Mouse (Mus musculus): ENCODE data around the gene Sugct. TPM values are rescaled to one million over a fixed set of nuclear protein-coding genes. Genes with fewer than 3 reads are reported as not detected.
A peak's percentile ranks its signal among the peaks of the same experiment; 100 is the strongest.

The Sugct gene
- polyA plus RNA-seq, 1 experiment from 2014 or later, result 3.7 TPM

GRCm38 (mm10) chr13:17028595-17028994 lies 666.8 kb downstream of the Sugct start:
- Histone ChIP-seq H3K27me3 (replicated peaks; ENCODE audit: control insufficient read depth, insufficient read depth, low read length) (no peaks in the 10 kb centered on the region), H3K9me3 (ENCODE audit: control insufficient read depth, low read length) (no peaks in the 10 kb centered on the region), H3K4me3 (ENCODE audit: low read depth, low read length) (no peak overlapping the region), H3K4me2 (ENCODE audit: low read length) (no peak overlapping the region), H3K36me3 (ENCODE audit: control insufficient read depth, insufficient read depth, low read length) (no peaks in the 10 kb centered on the region), H3K4me1 (replicated peaks; ENCODE audit: control insufficient read depth, insufficient read depth, low read length) (no peaks in the 10 kb centered on the region), H3K27ac (ENCODE audit: low read depth) (no peak overlapping the region), H3K9ac (ENCODE audit: low read length) (no peak overlapping the region)
- WGBS, result 35% methylated on average over 3 of the region's 3 CpGs
- ATAC-seq (replicated peaks; ENCODE audit: low FRiP score, low TSS enrichment, low read depth) (no peak), DNase-seq (ENCODE audit: low spot score) (peak; percentile 57)

GRCm38 (mm10) chr13:17027846-17028529 lies 667.4 kb downstream of the Sugct start:
- no peak overlapping the region for H3K4me3 ChIP-seq (ENCODE audit: low read depth, low read length)
- no peak overlapping the region for H3K27ac ChIP-seq (ENCODE audit: low read depth)
- DNase-seq (ENCODE audit: low spot score) (no peak), ATAC-seq (replicated peaks; ENCODE audit: low FRiP score, low TSS enrichment, low read depth) (no peak)
- H3K9ac ChIP-seq (ENCODE audit: low read length), result no peak overlapping the region
- H3K4me2 ChIP-seq (ENCODE audit: low read length), result no peak overlapping the region
- no peaks in the 10 kb centered on the region for H3K27me3 ChIP-seq (replicated peaks; ENCODE audit: control insufficient read depth, insufficient read depth, low read length)
- 94% methylated on average over 4 of the region's 4 CpGs for WGBS
- H3K9me3 ChIP-seq (ENCODE audit: control insufficient read depth, low read length), result no peaks in the 10 kb centered on the region
- no peaks in the 10 kb centered on the region for H3K36me3 ChIP-seq (ENCODE audit: control insufficient read depth, insufficient read depth, low read length)
- H3K4me1 ChIP-seq (replicated peaks; ENCODE audit: control insufficient read depth, insufficient read depth, low read length), result no peaks in the 10 kb centered on the region

- Histone ChIP-seq H3K4me3 (ENCODE audit: low read depth, low read length) (no peak overlapping the region), H3K9me3 (ENCODE audit: control insufficient read depth, low read length) (no peaks in the 10 kb centered on the region), H3K4me2 (ENCODE audit: low read length) (no peak overlapping the region), H3K27ac (ENCODE audit: low read depth) (no peak overlapping the region), H3K9ac (ENCODE audit: low read length) (no peak overlapping the region), H3K36me3 (ENCODE audit: control insufficient read depth, insufficient read depth, low read length) (no peaks in the 10 kb centered on the region), H3K27me3 (replicated peaks; ENCODE audit: control insufficient read depth, insufficient read depth, low read length) (no peaks in the 10 kb centered on the region), H3K4me1 (replicated peaks; ENCODE audit: control insufficient read depth, insufficient read depth, low read length) (no peaks in the 10 kb centered on the region)
- 78% methylated on average over 2 of the region's 2 CpGs for WGBS
- DNase-seq (ENCODE audit: low spot score) (no peak), ATAC-seq (replicated peaks; ENCODE audit: low FRiP score, low TSS enrichment, low read depth) (no peak)
Measured at GRCm38 (mm10) chr13:17027001-17027400, 668.4 kb downstream of the Sugct start.

DNA sequence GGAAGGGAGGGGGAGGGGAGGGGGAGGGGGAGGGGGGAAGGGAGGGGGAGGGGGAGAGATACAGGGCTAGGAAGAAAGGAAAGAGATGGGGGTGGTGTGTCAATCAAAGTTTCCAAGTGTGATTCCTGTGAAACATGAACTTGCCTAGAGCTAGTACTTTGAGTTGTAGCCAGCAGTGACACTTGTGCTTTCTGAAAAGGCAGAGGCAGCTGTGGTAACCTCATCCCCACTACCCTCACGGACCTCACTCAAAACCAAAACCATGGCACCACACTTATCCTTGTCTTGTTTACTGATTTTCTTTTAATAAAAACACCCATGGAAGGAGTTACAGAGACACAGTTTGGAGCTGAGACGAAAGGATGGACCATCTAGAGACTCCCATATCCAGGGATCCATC lies 698.9 kb downstream of the Sugct start:
- Histone ChIP-seq H3K4me1 (replicated peaks; ENCODE audit: control insufficient read depth, insufficient read depth, low read length) (no peaks in the 10 kb centered on the region), H3K27ac (ENCODE audit: low read depth) (no peak overlapping the region), H3K9me3 (ENCODE audit: control insufficient read depth, low read length) (no peaks in the 10 kb centered on the region), H3K4me3 (ENCODE audit: low read depth, low read length) (no peak overlapping the region), H3K27me3 (replicated peaks; ENCODE audit: control insufficient read depth, insufficient read depth, low read length) (no peaks in the 10 kb centered on the region), H3K4me2 (ENCODE audit: low read length) (no peak overlapping the region), H3K9ac (ENCODE audit: low read length) (no peak overlapping the region), H3K36me3 (ENCODE audit: control insufficient read depth, insufficient read depth, low read length) (no peaks in the 10 kb centered on the region)
- no peak for ATAC-seq (replicated peaks; ENCODE audit: low FRiP score, low TSS enrichment, low read depth)
- WGBS, result 94% methylated on average over 2 of the region's 2 CpGs
- DNase-seq (ENCODE audit: low spot score), result no peak

DNA sequence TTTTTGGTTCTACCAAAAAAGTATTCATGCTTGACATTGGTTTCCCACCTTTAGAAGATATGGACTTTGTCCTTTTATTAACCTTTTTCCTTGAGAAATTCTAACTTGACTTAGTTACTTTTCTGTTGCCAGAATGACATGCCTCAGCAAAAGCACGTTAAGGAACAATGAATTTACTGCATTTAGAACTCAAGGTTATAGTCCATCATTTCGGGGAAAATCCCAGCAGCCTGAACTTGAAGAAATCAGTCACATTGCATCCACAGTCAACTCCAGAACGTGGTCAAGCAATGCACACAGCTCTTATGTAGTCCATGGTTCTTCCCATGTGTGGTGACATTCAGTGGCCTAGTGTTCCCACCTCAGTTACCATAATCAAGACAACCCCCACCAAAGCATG lies 700.0 kb downstream of the Sugct start:
- Histone ChIP-seq H3K27ac (ENCODE audit: low read depth) (no peak overlapping the region), H3K4me3 (ENCODE audit: low read depth, low read length) (no peak overlapping the region), H3K4me2 (ENCODE audit: low read length) (no peak overlapping the region), H3K36me3 (ENCODE audit: control insufficient read depth, insufficient read depth, low read length) (no peaks in the 10 kb centered on the region), H3K27me3 (replicated peaks; ENCODE audit: control insufficient read depth, insufficient read depth, low read length) (no peaks in the 10 kb centered on the region), H3K4me1 (replicated peaks; ENCODE audit: control insufficient read depth, insufficient read depth, low read length) (no peaks in the 10 kb centered on the region), H3K9ac (ENCODE audit: low read length) (no peak overlapping the region), H3K9me3 (ENCODE audit: control insufficient read depth, low read length) (no peaks in the 10 kb centered on the region)
- ATAC-seq (replicated peaks; ENCODE audit: low FRiP score, low TSS enrichment, low read depth) (no peak), DNase-seq (ENCODE audit: low spot score) (no peak)
- 81% methylated on average over 3 of the region's 3 CpGs for WGBS

DNA sequence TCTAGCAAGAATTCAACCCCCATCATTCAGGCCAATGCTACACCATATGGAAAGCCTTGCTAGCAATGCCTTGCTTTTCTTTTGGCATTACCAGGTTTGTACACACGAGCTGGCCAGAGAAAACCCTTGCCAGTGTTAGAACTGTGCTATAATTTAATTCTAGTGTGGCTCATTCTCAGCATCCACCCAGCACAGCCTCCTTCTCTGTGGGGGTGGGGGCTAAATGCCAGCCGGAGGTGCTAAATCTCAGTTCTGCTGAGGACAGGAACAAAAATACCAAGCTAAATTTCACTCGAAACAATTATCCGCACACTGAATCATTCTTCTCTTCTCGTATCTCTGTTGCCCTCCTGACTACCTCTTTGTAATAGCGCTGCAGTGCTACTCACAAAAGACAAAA lies 717.6 kb downstream of the Sugct start:
- DNase-seq (ENCODE audit: low spot score), result no peak
- Histone ChIP-seq H3K9ac (ENCODE audit: low read length) (no peak overlapping the region), H3K27me3 (replicated peaks; ENCODE audit: control insufficient read depth, insufficient read depth, low read length) (no peaks in the 10 kb centered on the region), H3K4me2 (ENCODE audit: low read length) (no peak overlapping the region), H3K27ac (ENCODE audit: low read depth) (no peak overlapping the region), H3K9me3 (ENCODE audit: control insufficient read depth, low read length) (no peaks in the 10 kb centered on the region), H3K36me3 (ENCODE audit: control insufficient read depth, insufficient read depth, low read length) (no peaks in the 10 kb centered on the region), H3K4me1 (replicated peaks; ENCODE audit: control insufficient read depth, insufficient read depth, low read length) (no peaks in the 10 kb centered on the region), H3K4me3 (ENCODE audit: low read depth, low read length) (no peak overlapping the region)
- 70% methylated on average over 6 of the region's 6 CpGs for WGBS
- ATAC-seq (replicated peaks; ENCODE audit: low FRiP score, low TSS enrichment, low read depth), result no peak

- no peaks in the 10 kb centered on the region for H3K36me3 ChIP-seq (ENCODE audit: control insufficient read depth, insufficient read depth, low read length)
- no peak for ATAC-seq (replicated peaks; ENCODE audit: low FRiP score, low TSS enrichment, low read depth)
- H3K4me3 ChIP-seq (ENCODE audit: low read depth, low read length), result no peak overlapping the region
- H3K27me3 ChIP-seq (replicated peaks; ENCODE audit: control insufficient read depth, insufficient read depth, low read length), result no peaks in the 10 kb centered on the region
- no peak overlapping the region for H3K4me2 ChIP-seq (ENCODE audit: low read length)
- no peak overlapping the region for H3K9ac ChIP-seq (ENCODE audit: low read length)
- WGBS, result 88% methylated on average over 2 of the region's 2 CpGs
- no peak for DNase-seq (ENCODE audit: low spot score)
- no peak overlapping the region for H3K27ac ChIP-seq (ENCODE audit: low read depth)
- no peaks in the 10 kb centered on the region for H3K9me3 ChIP-seq (ENCODE audit: control insufficient read depth, low read length)
- H3K4me1 ChIP-seq (replicated peaks; ENCODE audit: control insufficient read depth, insufficient read depth, low read length), result no peaks in the 10 kb centered on the region
Measured at GRCm38 (mm10) chr13:16971277-16971676, 724.1 kb downstream of the Sugct start.

GRCm38 (mm10) chr13:16968995-16969394 lies 726.4 kb downstream of the Sugct start:
- Histone ChIP-seq H3K4me2 (ENCODE audit: low read length) (no peak overlapping the region), H3K27me3 (replicated peaks; ENCODE audit: control insufficient read depth, insufficient read depth, low read length) (no peaks in the 10 kb centered on the region), H3K4me3 (ENCODE audit: low read depth, low read length) (no peak overlapping the region), H3K36me3 (ENCODE audit: control insufficient read depth, insufficient read depth, low read length) (no peaks in the 10 kb centered on the region), H3K27ac (ENCODE audit: low read depth) (no peak overlapping the region), H3K9ac (ENCODE audit: low read length) (no peak overlapping the region), H3K4me1 (replicated peaks; ENCODE audit: control insufficient read depth, insufficient read depth, low read length) (no peaks in the 10 kb centered on the region), H3K9me3 (ENCODE audit: control insufficient read depth, low read length) (no peaks in the 10 kb centered on the region)
- WGBS, result 79% methylated on average over 5 of the region's 5 CpGs
- DNase-seq (ENCODE audit: low spot score), result no peak
- ATAC-seq (replicated peaks; ENCODE audit: low FRiP score, low TSS enrichment, low read depth), result no peak

GRCm38 (mm10) chr13:16964823-16965475 lies 730.4 kb downstream of the Sugct start:
- H3K4me3 ChIP-seq (ENCODE audit: low read depth, low read length), result no peak overlapping the region
- no peaks in the 10 kb centered on the region for H3K9me3 ChIP-seq (ENCODE audit: control insufficient read depth, low read length)
- H3K27ac ChIP-seq (ENCODE audit: low read depth), result no peak overlapping the region
- no peaks in the 10 kb centered on the region for H3K36me3 ChIP-seq (ENCODE audit: control insufficient read depth, insufficient read depth, low read length)
- H3K27me3 ChIP-seq (replicated peaks; ENCODE audit: control insufficient read depth, insufficient read depth, low read length), result no peaks in the 10 kb centered on the region
- H3K4me2 ChIP-seq (ENCODE audit: low read length), result no peak overlapping the region
- no peak for ATAC-seq (replicated peaks; ENCODE audit: low FRiP score, low TSS enrichment, low read depth)
- no peak overlapping the region for H3K9ac ChIP-seq (ENCODE audit: low read length)
- no peaks in the 10 kb centered on the region for H3K4me1 ChIP-seq (replicated peaks; ENCODE audit: control insufficient read depth, insufficient read depth, low read length)
- WGBS, result 73% methylated on average over 4 of the region's 4 CpGs
- no peak for DNase-seq (ENCODE audit: low spot score)
